Mouse (Mus musculus) kidney, postnatal 0 days (tissue): ENCODE data around the gene Hba-a1. TPM values are rescaled to one million over a fixed set of nuclear protein-coding genes. Genes with fewer than 3 reads are reported as not detected.

Experiments used
- ATAC-seq: fragments of 200-750 bp; cut with Nextera tagmentation; replicated peaks from 2 replicates; pipeline ENCODE4 v1.8.0; 2017; ENCODE audit warnings: low read depth, moderate number of reproducible peaks, moderate TSS enrichment, moderate library complexity; ENCODE audit not compliant: low FRiP score
- DNase-seq: peaks from one replicate; pipeline ENCODE4 v3.0.0-alpha.2; 2016; ENCODE audit warnings: low spot score
- H3K27ac ChIP-seq: fragments of 300-500 bp; sonication (generic); 2 replicates; pipeline ENCODE4 v1.5.1; 2014; ENCODE audit warnings: mild to moderate bottlenecking
- H3K27me3 ChIP-seq: fragments of 300-500 bp; sonication (generic); 2 replicates; pipeline ENCODE4 v1.6.1; 2014; ENCODE audit warnings: low read length, mixed read lengths; ENCODE audit not compliant: insufficient read depth
- H3K36me3 ChIP-seq: fragments of 300-500 bp; sonication (generic); 2 replicates; pipeline ENCODE4 v1.6.1; 2014; ENCODE audit warnings: low read length, mixed read lengths; ENCODE audit not compliant: insufficient read depth
- H3K4me1 ChIP-seq: fragments of 300-500 bp; sonication (generic); replicated peaks from 2 replicates; pipeline ENCODE4 v1.6.1; 2014; ENCODE audit warnings: antibody characterized with exemption, low read length, mixed read lengths; ENCODE audit not compliant: insufficient read depth
- H3K4me2 ChIP-seq: fragments of 300-500 bp; sonication (generic); 2 replicates; pipeline ENCODE4 v1.6.1; 2014; ENCODE audit warnings: mild to moderate bottlenecking, low read length, moderate library complexity, mixed read lengths
- H3K4me3 ChIP-seq: fragments of 300-500 bp; sonication (generic); replicated peaks from 2 replicates; pipeline ENCODE4 v1.5.1; 2014; ENCODE audit warnings: low read depth, low read length
- H3K9ac ChIP-seq: fragments of 300-500 bp; sonication (generic); 2 replicates; pipeline ENCODE4 v1.6.1; 2014; ENCODE audit warnings: low read depth, low read length
- H3K9me3 ChIP-seq: fragments of 300-500 bp; sonication (generic); replicated peaks from 2 replicates; pipeline ENCODE4 v1.6.1; 2016; ENCODE audit warnings: low read length, inconsistent platforms, mixed read lengths
- CTCF ChIP-seq: IDR thresholded peaks from 2 replicates; pipeline ENCODE4 v1.5.1; 2016; ENCODE audit warnings: antibody characterized with exemption, low read depth, mild to moderate bottlenecking, moderate library complexity
- WGBS: fragments of 180-500 bp; shearing (Covaris S2); extraction: QIAGEN DNeasy Blood & Tissue Kit; methylation state at CpG from one replicate; pipeline ENCODE4 v1.1.7; 2014; 5-methylcytosine and 5-hydroxymethylcytosine counted together
- polyA plus RNA-seq: library from polyadenylated mRNA; unstranded; fragments of >200 nt; fragmentation: Nextera tagmentation; extraction: Ambion mirVana; gene quantifications from 2 replicates; pipeline ENCODE4 v1.2.1, GENCODE M21; 2015

Hba-a1 gene
- polyA plus RNA-seq, 1 experiment from 2014 or later = 1,027 TPM

DNA sequence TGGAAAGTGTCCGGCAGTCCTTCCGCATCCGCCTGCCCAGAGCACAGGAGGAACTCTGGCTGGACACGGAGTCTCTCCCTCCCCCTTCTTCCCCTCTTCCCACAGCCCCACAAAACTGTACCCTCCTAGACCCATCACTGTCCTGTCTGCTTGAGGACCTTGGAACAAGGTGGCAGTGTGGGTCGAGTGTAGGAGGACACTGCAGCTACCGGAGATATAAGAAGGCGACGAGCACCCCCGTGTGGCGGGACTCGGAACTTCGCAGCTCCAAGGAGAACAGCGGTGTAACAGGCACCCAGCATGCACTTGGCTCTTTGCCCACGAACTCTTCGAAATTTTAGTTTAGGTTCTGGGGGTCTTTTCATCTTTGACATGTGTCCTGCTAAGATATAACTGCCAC lies 41.3 kb downstream of the Hba-a1 start:
- H3K9ac ChIP-seq = 0 out of 2 replicates have a peak overlapping the region, but pooled peaks have one; percentile 27
- peak; percentile 83 for ATAC-seq
- no peaks in the 10 kb centered on the region for H3K27me3 ChIP-seq
- no peaks in the 10 kb centered on the region for H3K9me3 ChIP-seq
- H3K4me3 ChIP-seq = peak overlapping the region; percentile 16; the same call in 1 of the 2 replicates
- H3K27ac ChIP-seq = no peak overlapping the region
- H3K4me1 ChIP-seq = no peaks in the 10 kb centered on the region
- peak overlapping the region; percentile 56 for H3K4me2 ChIP-seq
- 8% methylated on average over 15 of the region's 15 CpGs for WGBS
- H3K36me3 ChIP-seq = no peaks in the 10 kb centered on the region
- peak; percentile 92 for DNase-seq
- peak; percentile 92 for TF ChIP-seq CTCF

DNA sequence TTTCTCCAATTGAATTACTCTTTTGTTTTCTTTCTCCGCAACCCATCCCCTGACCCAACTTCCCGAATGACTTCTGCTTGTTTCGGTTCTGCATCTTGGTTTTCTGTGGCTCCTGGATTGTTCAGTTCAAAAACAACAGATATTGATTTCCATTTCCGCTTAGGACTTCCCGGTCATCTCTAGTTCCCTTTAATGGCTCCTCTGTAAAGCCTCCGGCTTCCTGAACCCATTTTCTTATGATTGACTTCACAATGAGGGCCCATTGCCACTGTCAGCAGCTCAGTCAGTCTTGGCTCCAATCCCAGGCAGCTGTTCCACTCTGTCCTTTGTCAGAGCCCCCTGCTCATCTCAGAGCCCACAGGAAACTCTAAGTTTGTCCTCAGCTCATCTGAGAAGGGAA lies 47.8 kb downstream of the Hba-a1 start:
- DNase-seq (peak; percentile 64), ATAC-seq (no peak)
- WGBS = 21% methylated on average over 6 of the region's 6 CpGs

DNA sequence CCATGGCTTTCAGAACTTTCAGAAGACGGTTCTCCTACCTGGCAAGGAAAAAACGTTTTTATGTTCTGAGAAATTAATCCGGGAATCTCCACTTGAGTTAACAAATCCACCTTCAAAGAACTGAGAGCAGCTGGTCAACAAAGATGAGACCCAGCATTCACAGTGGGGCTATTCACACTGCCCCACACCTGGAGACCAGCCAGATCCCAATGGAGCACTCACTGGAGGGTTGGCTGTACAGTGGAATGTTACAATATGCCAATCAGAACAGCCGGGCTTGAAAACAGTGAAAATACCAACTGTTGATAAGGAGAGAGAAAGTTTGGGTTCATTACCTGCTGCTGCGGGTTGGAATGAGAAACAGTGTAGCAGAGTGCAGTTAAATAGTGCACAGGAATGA lies 48.5 kb downstream of the Hba-a1 start:
- no peak for TF ChIP-seq CTCF
- H3K9me3 ChIP-seq = peaks cover 1% of the 10 kb centered on the region; the same call in 1 of the 2 replicates
- 65% methylated on average over 5 of the region's 5 CpGs for WGBS
- no peaks in the 10 kb centered on the region for H3K36me3 ChIP-seq
- no peaks in the 10 kb centered on the region for H3K27me3 ChIP-seq
- H3K4me3 ChIP-seq = no peak overlapping the region
- no peak overlapping the region for H3K9ac ChIP-seq
- DNase-seq = no peak
- H3K27ac ChIP-seq = no peak overlapping the region
- ATAC-seq = no peak
- peaks cover 3% of the 10 kb centered on the region; the same call in 1 of the 2 replicates for H3K4me1 ChIP-seq
- H3K4me2 ChIP-seq = no peak overlapping the region

More for the DNA sequence above, 47.8 kb downstream of the Hba-a1 start:
- peak overlapping the region; percentile 9; the same call in 1 of the 2 replicates for H3K27ac ChIP-seq
- no peak overlapping the region for H3K4me3 ChIP-seq
- H3K4me1 ChIP-seq = peaks cover 3% of the 10 kb centered on the region; the same call in 1 of the 2 replicates
- no peak for TF ChIP-seq CTCF
- no peaks in the 10 kb centered on the region for H3K36me3 ChIP-seq
- H3K4me2 ChIP-seq = no peak overlapping the region
- no peaks in the 10 kb centered on the region for H3K27me3 ChIP-seq
- no peak overlapping the region for H3K9ac ChIP-seq
- no peaks in the 10 kb centered on the region for H3K9me3 ChIP-seq

DNA sequence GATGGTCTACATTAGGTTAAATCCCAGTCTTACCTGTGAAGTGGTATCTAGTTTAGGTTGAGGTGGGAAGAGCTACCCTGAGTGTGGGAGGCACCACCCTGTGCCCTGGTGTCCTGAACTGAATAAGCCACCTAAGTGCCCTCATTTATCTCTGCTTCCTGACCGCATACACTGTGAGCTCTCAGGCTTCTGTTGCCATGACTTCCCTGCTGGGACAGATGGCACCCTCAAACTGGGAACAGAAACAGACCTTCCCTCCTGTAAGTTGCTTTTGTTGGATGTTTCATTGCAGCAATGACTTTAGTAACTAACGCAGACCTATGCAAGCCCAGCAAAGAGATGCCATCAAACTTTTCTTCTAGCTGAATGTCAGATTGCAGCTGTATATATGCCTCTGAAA lies 49.9 kb downstream of the Hba-a1 start:
- H3K27me3 ChIP-seq = no peaks in the 10 kb centered on the region
- H3K27ac ChIP-seq = no peak overlapping the region
- DNase-seq = no peak
- no peak for ATAC-seq
- H3K4me2 ChIP-seq = no peak overlapping the region
- H3K9ac ChIP-seq = no peak overlapping the region
- H3K4me1 ChIP-seq = peaks cover 3% of the 10 kb centered on the region; the same call in 1 of the 2 replicates
- no peak overlapping the region for H3K4me3 ChIP-seq
- 66% methylated on average over 2 of the region's 2 CpGs for WGBS
- H3K36me3 ChIP-seq = no peaks in the 10 kb centered on the region
- peaks cover 4% of the 10 kb centered on the region; the same call in 1 of the 2 replicates for H3K9me3 ChIP-seq
- no peak for TF ChIP-seq CTCF

Other genes with a start within 250 kb of the Hba-a1 start
- gene Il9r, start 83.2 kb upstream of the Hba-a1 start, polyA plus RNA-seq = not detected in 2 replicates
- gene Snrnp25, start 78.1 kb upstream of the Hba-a1 start, polyA plus RNA-seq = 49.5 and 49.6 TPM in 2 replicates
- gene Rhbdf1, start 61.2 kb upstream of the Hba-a1 start, polyA plus RNA-seq = 49.3 and 55.0 TPM in 2 replicates
- 31.6 and 33.0 TPM in 2 replicates for gene Mpg, start 57.0 kb upstream of the Hba-a1 start, polyA plus RNA-seq
- gene Nprl3, start 15.8 kb upstream of the Hba-a1 start, polyA plus RNA-seq = 36.9 and 44.2 TPM in 2 replicates
- gene Hba-x, start 7.1 kb upstream of the Hba-a1 start, polyA plus RNA-seq = 0.36 and 0.43 TPM in 2 replicates
- gene Hbq1b, start 3.5 kb downstream of the Hba-a1 start, polyA plus RNA-seq = 0.87 and 0.92 TPM in 2 replicates
- gene Hba-a2, start 13.0 kb downstream of the Hba-a1 start, polyA plus RNA-seq = 2,400 and 2,472 TPM in 2 replicates
- gene Hbq1a, start 16.6 kb downstream of the Hba-a1 start, polyA plus RNA-seq = 0.37 TPM in 1 of 2 replicates, not detected in the other
- gene Sh3pxd2b, start 64.3 kb downstream of the Hba-a1 start, polyA plus RNA-seq = 6.6 TPM in 2 replicates
- gene Ubtd2, start 171.9 kb downstream of the Hba-a1 start, polyA plus RNA-seq = 28.8 TPM in 2 replicates
- 0.49 TPM in 1 of 2 replicates, not detected in the other for gene Efcab9, start 248.6 kb downstream of the Hba-a1 start, polyA plus RNA-seq
- gene Stk10, start 249.8 kb downstream of the Hba-a1 start, polyA plus RNA-seq = 2.3 and 2.4 TPM in 2 replicates